Mouse (Mus musculus) CH12.LX (cell line): ENCODE measurements around the gene Pkib. TPM values are rescaled to one million over a fixed set of nuclear protein-coding genes. Genes with fewer than 3 reads are reported as not detected.
A peak's percentile ranks its signal among the peaks of the same experiment; 100 is the strongest.

Experiments used
- DNase-seq: peaks from one replicate; pipeline ENCODE4 v3.0.0-alpha.2; 2013; ENCODE audit errors: extremely low read depth
- H3K27ac ChIP-seq: 2 replicates; pipeline ENCODE4 v1.5.1; 2012; ENCODE audit warnings: low read depth, mild to moderate bottlenecking, control low read depth, moderate library complexity; ENCODE audit not compliant: insufficient read depth
- H3K27me3 ChIP-seq: replicated peaks from 2 replicates; pipeline ENCODE3; 2012; ENCODE audit warnings: inconsistent platforms
- H3K36me3 ChIP-seq, 2 experiments: replicated peaks in 1 of 2; 2 replicates each; pipeline versions ENCODE3 to v1.6.1; 2012; ENCODE audit warnings: inconsistent platforms in 1 of 2, low read length in 1 of 2, mild to moderate bottlenecking in 1 of 2, mixed read lengths in 1 of 2, moderate library complexity in 1 of 2; ENCODE audit not compliant: control insufficient read depth in 1 of 2, insufficient read depth in 1 of 2
- H3K4me1 ChIP-seq, 2 experiments: 2 replicates each; pipeline ENCODE4 v1.6.1; 2012; ENCODE audit warnings: inconsistent platforms in 1 of 2, moderate library complexity in 1 of 2; ENCODE audit not compliant: insufficient read depth in 2 of 2, control insufficient read depth in 1 of 2
- H3K4me2 ChIP-seq: 2 replicates; pipeline ENCODE4 v1.6.1; 2012; ENCODE audit warnings: low read depth, mild to moderate bottlenecking, control low read depth; ENCODE audit not compliant: poor library complexity, insufficient read depth, severe bottlenecking
- H3K4me3 ChIP-seq, 3 experiments: fragments of 150-350 bp in 1 of 3; sonication (generic) in 1 of 3; replicated peaks in 1 of 3; 2 replicates each; pipeline versions ENCODE3 to v1.5.1; 2011 to 2012; ENCODE audit warnings: low read depth in 2 of 3, low read length in 2 of 3, mild to moderate bottlenecking in 2 of 3, moderate library complexity in 2 of 3, control low read depth in 1 of 3, improper control_type of control experiment in 1 of 3, inconsistent platforms in 1 of 3, mixed read lengths in 1 of 3; ENCODE audit not compliant: poor library complexity in 1 of 3
- H3K79me2 ChIP-seq: replicated peaks from 2 replicates; pipeline ENCODE4 v1.6.1; 2012; ENCODE audit warnings: mild to moderate bottlenecking, moderate library complexity; ENCODE audit not compliant: control insufficient read depth, poor library complexity, insufficient read depth, severe bottlenecking; ENCODE audit errors: extremely low read depth
- H3K9ac ChIP-seq: 2 replicates; pipeline ENCODE4 v1.6.1; 2012; ENCODE audit warnings: low read depth, mild to moderate bottlenecking, control low read depth, moderate library complexity; ENCODE audit not compliant: insufficient read depth
- H3K9me3 ChIP-seq: replicated peaks from 2 replicates; pipeline ENCODE3; 2012; ENCODE audit warnings: low read length, inconsistent platforms, mixed read lengths
- BHLHE40 ChIP-seq: IDR thresholded peaks from 2 replicates; pipeline ENCODE4 v1.6.1; 2011; ENCODE audit warnings: mild to moderate bottlenecking, low read depth, low read length, improper control_type of control experiment
- CTCF ChIP-seq, 2 experiments: IDR thresholded peaks in 1 of 2; conservative IDR thresholded peaks in 1 of 2; 2 replicates each; pipeline ENCODE4 v1.5.1; 2011 to 2012; ENCODE audit warnings: low read depth in 2 of 2, low read length in 2 of 2, improper control_type of control experiment in 1 of 2, inconsistent platforms in 1 of 2, mild to moderate bottlenecking in 1 of 2, moderate library complexity in 1 of 2
- ETS1 ChIP-seq: conservative IDR thresholded peaks from 2 replicates; pipeline ENCODE4 v1.6.1; 2012; ENCODE audit warnings: low read depth, mild to moderate bottlenecking, inconsistent platforms, low read length, improper control_type of control experiment, moderate library complexity
- HCFC1 ChIP-seq: IDR thresholded peaks from 2 replicates; pipeline ENCODE4 v1.6.1; 2012; ENCODE audit warnings: low read depth, mild to moderate bottlenecking, inconsistent platforms, low read length, improper control_type of control experiment
- MAX ChIP-seq: IDR thresholded peaks from 2 replicates; pipeline ENCODE4 v1.6.1; 2011; ENCODE audit warnings: low read length, improper control_type of control experiment
- MEF2A ChIP-seq: IDR thresholded peaks from 2 replicates; pipeline ENCODE4 v1.6.1; 2014; ENCODE audit warnings: low read depth, mild to moderate bottlenecking, inconsistent platforms, low read length, improper control_type of control experiment, borderline replicate concordance
- MXI1 ChIP-seq: IDR thresholded peaks from 2 replicates; pipeline ENCODE4 v1.6.1; 2011; ENCODE audit warnings: mild to moderate bottlenecking, low read depth, low read length, improper control_type of control experiment
- MYC ChIP-seq: IDR thresholded peaks from 2 replicates; pipeline ENCODE4 v1.6.1; 2011; ENCODE audit warnings: low read depth, mild to moderate bottlenecking, improper control_type of control experiment, low read length
- NRF1 ChIP-seq: IDR thresholded peaks from 2 replicates; pipeline ENCODE4 v1.6.1; 2014; ENCODE audit warnings: low read depth, mild to moderate bottlenecking, inconsistent platforms, low read length, improper control_type of control experiment, moderate library complexity
- PAX5 ChIP-seq: IDR thresholded peaks from 2 replicates; pipeline ENCODE4 v1.6.1; 2012; ENCODE audit warnings: low read length, inconsistent platforms, mixed read lengths
- POLR2A ChIP-seq: IDR thresholded peaks from 2 replicates; pipeline ENCODE4 v1.6.1; 2011; ENCODE audit warnings: low read depth, mild to moderate bottlenecking, improper control_type of control experiment, low read length
- POLR2AphosphoS2 ChIP-seq: IDR thresholded peaks from 2 replicates; pipeline ENCODE4 v1.6.1; 2011; ENCODE audit warnings: low read depth, low read length, improper control_type of control experiment
- RAD21 ChIP-seq: IDR thresholded peaks from 2 replicates; pipeline ENCODE4 v1.6.1; 2011; ENCODE audit warnings: low read depth, mild to moderate bottlenecking, low read length, improper control_type of control experiment, moderate library complexity
- SMC3 ChIP-seq: IDR thresholded peaks from 2 replicates; pipeline ENCODE4 v1.6.1; 2011; ENCODE audit warnings: low read depth, low read length, improper control_type of control experiment
- TCF12 ChIP-seq: IDR thresholded peaks from 2 replicates; pipeline ENCODE4 v1.6.1; 2014; ENCODE audit warnings: low read depth, mild to moderate bottlenecking, inconsistent platforms, low read length, improper control_type of control experiment
- UBTF ChIP-seq: IDR thresholded peaks from 2 replicates; pipeline ENCODE4 v1.6.1; 2012; ENCODE audit warnings: low read depth, mild to moderate bottlenecking, inconsistent platforms, low read length, improper control_type of control experiment, moderate library complexity
- USF1 ChIP-seq: IDR thresholded peaks from 2 replicates; pipeline ENCODE4 v1.6.1; 2014; ENCODE audit warnings: low read depth, mild to moderate bottlenecking, inconsistent platforms, low read length, improper control_type of control experiment
- USF2 ChIP-seq: conservative IDR thresholded peaks from 2 replicates; pipeline ENCODE4 v1.6.1; 2011; ENCODE audit warnings: low read depth, low read length, improper control_type of control experiment
- ZC3H11A ChIP-seq: IDR thresholded peaks from 2 replicates; pipeline ENCODE4 v1.6.1; 2012; ENCODE audit warnings: low read depth, mild to moderate bottlenecking, inconsistent platforms, low read length, improper control_type of control experiment
- ZKSCAN1 ChIP-seq: IDR thresholded peaks from 2 replicates; pipeline ENCODE4 v1.6.1; 2012; ENCODE audit warnings: low read depth, inconsistent platforms, low read length, improper control_type of control experiment, borderline replicate concordance
- dilution Hi-C: fragments of 300-500 bp; cut with MboI; formaldehyde crosslinking; loops from 2 replicates; pipeline ENCODE4 v1.14.3; 2020; ENCODE audit warnings: low sequenced_read_pairs; ENCODE audit not compliant: extremely low pct_unique_long_range_greater_than_20kb, extremely low pct_ligation_motif_present
- in situ Hi-C: fragments of 300-500 bp; cut with MboI; formaldehyde crosslinking; loops from 3 replicates; pipeline ENCODE4 v1.14.3; 2019; ENCODE audit warnings: low sequenced_read_pairs, low pct_ligation_motif_present, low pct_unique_long_range_greater_than_20kb, mixed read lengths
- polyA plus RNA-seq: library from polyadenylated mRNA; unstranded; fragments of >175 nt; gene quantifications from 2 replicates; pipeline ENCODE4 v1.2.1, GENCODE M21; 2012; ENCODE audit warnings: low read depth; ENCODE audit not compliant: insufficient read length
- total RNA-seq, 2 experiments: library from RNA; depleted of rRNA; stranded (reverse); fragments of 300-350 nt in 1 of 2; fragments of >200 nt in 1 of 2; gene quantifications; 2 replicates each; pipeline ENCODE4 v1.2.3; 2012 to 2014

Gene Pkib
- total RNA-seq (2012; rRNA removed) = 0.59 and 1.3 TPM in 2 replicates
- 4.1 and 4.2 TPM in 2 replicates for total RNA-seq (2014; rRNA removed)
- polyA plus RNA-seq = 1.9 TPM in 2 replicates

- Histone ChIP-seq H3K4me2 (peak within 1 kb of the TSS; percentile 68), H3K27me3 (no peaks in the 10 kb centered on the region), H3K9me3 (peaks cover 5% of the 10 kb centered on the region), H3K4me1 (peaks cover 4 to 44% of the 10 kb centered on the region in 2 experiments; a peak in 3 of 4 replicates), H3K27ac (no peak within 1 kb of the TSS), H3K79me2 (no peaks in the 10 kb centered on the region), H3K9ac (no peak within 1 kb of the TSS), H3K36me3 (no peaks in the 10 kb centered on the region), H3K4me3 (peak within 1 kb of the TSS; percentile 7 to 43 (median 34))
- TF ChIP-seq BHLHE40 (peak; percentile 13; the same call in 1 of the 2 replicates), ETS1 (0 out of 2 replicates have a peak, but pooled peaks have one; percentile 14), ZC3H11A (no peak), NRF1 (0 out of 2 replicates have a peak, but pooled peaks have one; percentile 23), TCF12 (peak; percentile 27; the same call in 1 of the 2 replicates), CTCF (conservative IDR thresholded peaks at IDR 0.05 in 1 of 2, IDR thresholded peaks at IDR 0.05 in 1 of 2; ENCODE audit: low read depth in 2 of 2, low read length in 2 of 2) (no peak; a peak in 1 of 4 replicates), MYC (no peak), RAD21 (no peak), UBTF (peak; percentile 95)
- DNase-seq = peak; percentile 91
- dilution Hi-C loops (no loop called here), in situ Hi-C loops (no loop called here)
These were observed at the start of gene Pkib for GRCm38 (mm10) chr10:57631896-57632867. Gene Pkib (plus strand): TSS chr10:57631981.

- H3K9me3 ChIP-seq = no peaks in the 10 kb centered on the region
- H3K79me2 ChIP-seq = no peaks in the 10 kb centered on the region
- H3K4me1 ChIP-seq = no peaks in the 10 kb centered on the region
- H3K4me2 ChIP-seq = no peak overlapping the region
- no peaks in the 10 kb centered on the region for H3K27me3 ChIP-seq
- H3K36me3 ChIP-seq = no peaks in the 10 kb centered on the region
- TF ChIP-seq CTCF (conservative IDR thresholded peaks at IDR 0.05 in 1 of 2, IDR thresholded peaks at IDR 0.05 in 1 of 2; ENCODE audit: low read depth in 2 of 2, low read length in 2 of 2) (peak; percentile 39 to 58; a peak in 3 of 4 replicates), USF1 (no peak), HCFC1 (no peak), MAX (no peak), POLR2A (no peak), RAD21 (peak; percentile 43), POLR2AphosphoS2 (no peak), MXI1 (no peak), PAX5 (no peak), MEF2A (no peak), NRF1 (no peak), TCF12 (no peak), ZKSCAN1 (no peak), SMC3 (peak; percentile 44), USF2 (no peak), ZC3H11A (no peak)
- in situ Hi-C loops (no loop called here), dilution Hi-C loops (no loop called here)
- H3K4me3 ChIP-seq = no peak overlapping the region
- peak; percentile 39 for DNase-seq
- no peak overlapping the region for H3K27ac ChIP-seq
- H3K9ac ChIP-seq = no peak overlapping the region
These were observed 47.9 kb upstream of the Pkib start for GRCm38 (mm10) chr10:57583927-57584326.
